ENCODE assay signal across 8 mouse cellular contexts in genomic region chr5:121848743-121849142, GRCm38 (mm10). TPM values are rescaled to one million over a fixed set of nuclear protein-coding genes. Genes with fewer than 3 reads are reported as not detected.
DNase-seq lines count a peak whose midpoint lies in the region; ATAC-seq and TF ChIP-seq lines count a peak whose summit lies in the region.

TSS of gene Pheta1 (plus strand) at chr5:121848984.

- intact Hi-C loops in heart, postnatal 10 days (cut with DNase I): loop anchor here (10.0 kb wide), 1 partner anchor 54 kb away; no protein-coding TSS in a partner anchor

- H3K27me3 ChIP-seq in forebrain, embryonic 14.5 days (replicated peaks; ENCODE audit: control insufficient read depth, insufficient read depth, low read length): peaks cover 7% of the 10 kb centered on the region
- H3K27me3 ChIP-seq in liver, embryonic 16.5 days (ENCODE audit: control insufficient read depth, insufficient read depth, low read depth, low read length): peaks cover 16% of the 10 kb centered on the region
- peaks cover 17% of the 10 kb centered on the region for H3K27me3 ChIP-seq in neural tube, embryonic 12.5 days (replicated peaks)
- H3K27me3 ChIP-seq in stomach, postnatal 0 days (ENCODE audit: control insufficient read depth, insufficient read depth, low read length): no peaks in the 10 kb centered on the region

- under 1% methylated on average over 42 of the region's 42 CpGs for WGBS in forebrain, embryonic 14.5 days
- WGBS in large intestine, adult 2 months: under 1% methylated on average over 36 of the region's 42 CpGs
- under 1% methylated on average over 42 of the region's 42 CpGs for WGBS in liver, embryonic 16.5 days (ENCODE audit: insufficient replicate concordance)
- under 1% methylated on average over 40 of the region's 42 CpGs for WGBS in neural tube, embryonic 12.5 days
- WGBS in stomach, postnatal 0 days: under 1% methylated on average over 32 of the region's 42 CpGs

- ATAC-seq in forebrain, embryonic 14.5 days: peak; percentile 95
- ATAC-seq in liver, embryonic 16.5 days (ENCODE audit: low read depth): peak; percentile 91
- ATAC-seq in neural tube, embryonic 12.5 days (ENCODE audit: low FRiP score, low read depth): peak; percentile 91
- peak; percentile 84 for ATAC-seq in stomach, postnatal 0 days (ENCODE audit: low FRiP score, low TSS enrichment)

- H3K36me3 ChIP-seq in forebrain, embryonic 14.5 days (ENCODE audit: control insufficient read depth, insufficient read depth, low read length): peaks cover 28% of the 10 kb centered on the region
- H3K36me3 ChIP-seq in liver, embryonic 16.5 days (ENCODE audit: control insufficient read depth, insufficient read depth): no peaks in the 10 kb centered on the region; the same call in 1 of the 2 replicates
- H3K36me3 ChIP-seq in neural tube, embryonic 12.5 days: peaks cover 28% of the 10 kb centered on the region
- peaks cover 4% of the 10 kb centered on the region; the same call in 1 of the 2 replicates for H3K36me3 ChIP-seq in stomach, postnatal 0 days (ENCODE audit: control insufficient read depth, insufficient read depth, low read length)

- peak within 1 kb of the TSS; percentile 17 for H3K27ac ChIP-seq in forebrain, embryonic 14.5 days (ENCODE audit: low read depth, low read length)
- H3K27ac ChIP-seq in liver, embryonic 16.5 days (ENCODE audit: low read length): peak within 1 kb of the TSS; percentile 58
- 0 out of 2 replicates have a peak within 1 kb of the TSS, but pooled peaks have one; percentile 38 for H3K27ac ChIP-seq in neural tube, embryonic 12.5 days
- peak within 1 kb of the TSS; percentile 87 for H3K27ac ChIP-seq in stomach, postnatal 0 days (replicated peaks)

- TF ChIP-seq CTCF in stomach, postnatal 0 days (IDR thresholded peaks at IDR 0.05; ENCODE audit: low read depth): no peak

- H3K9ac ChIP-seq in forebrain, embryonic 14.5 days (ENCODE audit: low read length): peak within 1 kb of the TSS; percentile 78
- H3K9ac ChIP-seq in liver, embryonic 16.5 days (ENCODE audit: low read depth, low read length): peak within 1 kb of the TSS; percentile 78
- H3K9ac ChIP-seq in neural tube, embryonic 12.5 days: peak within 1 kb of the TSS; percentile 88
- H3K9ac ChIP-seq in stomach, postnatal 0 days (ENCODE audit: low read length): peak within 1 kb of the TSS; percentile 83

- peak within 1 kb of the TSS; percentile 70 for H3K4me2 ChIP-seq in forebrain, embryonic 14.5 days (ENCODE audit: low read length)
- peak within 1 kb of the TSS; percentile 99 for H3K4me2 ChIP-seq in liver, embryonic 16.5 days (ENCODE audit: low read depth, low read length)
- peak within 1 kb of the TSS; percentile 67 for H3K4me2 ChIP-seq in neural tube, embryonic 12.5 days (replicated peaks)
- H3K4me2 ChIP-seq in stomach, postnatal 0 days (replicated peaks; ENCODE audit: low read depth): peak within 1 kb of the TSS; percentile 74

- peaks cover 14% of the 10 kb centered on the region for H3K4me1 ChIP-seq in forebrain, embryonic 14.5 days (ENCODE audit: control insufficient read depth, insufficient read depth, low read length)
- peaks cover 19% of the 10 kb centered on the region for H3K4me1 ChIP-seq in liver, embryonic 16.5 days (ENCODE audit: control insufficient read depth, low read depth, low read length)
- peaks cover 29% of the 10 kb centered on the region for H3K4me1 ChIP-seq in neural tube, embryonic 12.5 days
- peaks cover 4% of the 10 kb centered on the region for H3K4me1 ChIP-seq in stomach, postnatal 0 days (replicated peaks; ENCODE audit: control insufficient read depth, insufficient read depth)

- TF ChIP-seq EP300 in stomach, postnatal 0 days (optimal IDR thresholded peaks at IDR 0.05): peak; percentile 53

- no peaks in the 10 kb centered on the region for H3K9me3 ChIP-seq in forebrain, embryonic 14.5 days (replicated peaks; ENCODE audit: control insufficient read depth, low read length)
- H3K9me3 ChIP-seq in liver, embryonic 16.5 days (replicated peaks; ENCODE audit: control insufficient read depth, low read length): no peaks in the 10 kb centered on the region
- no peaks in the 10 kb centered on the region for H3K9me3 ChIP-seq in neural tube, embryonic 12.5 days
- no peaks in the 10 kb centered on the region for H3K9me3 ChIP-seq in stomach, postnatal 0 days (ENCODE audit: control insufficient read depth, low read length)

- peak within 1 kb of the TSS; percentile 90 for H3K4me3 ChIP-seq in forebrain, embryonic 14.5 days (ENCODE audit: low read depth, low read length)
- peak within 1 kb of the TSS; percentile 84 for H3K4me3 ChIP-seq in liver, embryonic 16.5 days (ENCODE audit: low read depth, low read length)
- H3K4me3 ChIP-seq in neural tube, embryonic 12.5 days: peak within 1 kb of the TSS; percentile 89
- H3K4me3 ChIP-seq in stomach, postnatal 0 days (ENCODE audit: low read depth, low read length): peak within 1 kb of the TSS; percentile 90

- peak; percentile 95 for DNase-seq in ES-CJ7 (ENCODE audit: low read depth, low spot score)
- peak; percentile 90 for DNase-seq in cerebellum, adult 11 months
- DNase-seq in forebrain, embryonic 14.5 days (ENCODE audit: low spot score): peak; percentile 95
- peak; percentile 94 to 96 for DNase-seq in heart, postnatal 10 days
- no peak for DNase-seq in large intestine, adult 2 months (ENCODE audit: low read depth, low spot score)
- peak; percentile 96 for DNase-seq in stomach, postnatal 0 days (ENCODE audit: low spot score)

RNA-seq across cellular contexts. Expression of gene Pheta1, which starts in this region (rescaled TPM):
- 34.7 and 41.4 TPM in 2 replicates for polyA plus RNA-seq in forebrain, embryonic 14.5 days (2014; fragmentation: Nextera tagmentation; extraction: Ambion mirVana)
- 10 to 100 TPM; 13.3 to 15.2 TPM for total RNA-seq in heart, postnatal 10 days (2021)
- 67.6 and 116 TPM in 2 replicates for polyA plus RNA-seq in large intestine, adult 2 months (2012; rRNA removed)
- polyA plus RNA-seq in liver, embryonic 16.5 days (2015; fragmentation: Nextera tagmentation; extraction: Ambion mirVana): 3.9 and 4.0 TPM in 2 replicates
- polyA plus RNA-seq in neural tube, embryonic 12.5 days (2016; fragmentation: Nextera tagmentation; extraction: Ambion mirVana): 47.1 and 49.8 TPM in 2 replicates
- polyA plus RNA-seq in stomach, postnatal 0 days (2015; fragmentation: Nextera tagmentation; extraction: Ambion mirVana): 24.3 and 26.7 TPM in 2 replicates

Comparison
In these comparisons a context has a peak if more than half of its experiments do, and no peak if none do; other contexts are left out.
1. H3K27ac ChIP-seq: peak in every context shown above with its lines; median percentile 87 in stomach, postnatal 0 days; 58 in liver, embryonic 16.5 days; 38 in neural tube, embryonic 12.5 days; 17 in forebrain, embryonic 14.5 days.